Mouse (Mus musculus) T-cell, adult 66 days (primary cell): ENCODE data around the gene Sympk. TPM values are rescaled to one million over a fixed set of nuclear protein-coding genes. Genes with fewer than 3 reads are reported as not detected.

ENCODE experiments used
- total RNA-seq, 2 experiments: library from RNA; stranded (reverse); gene quantifications; 3 replicates in 1 of 2; 4 replicates in 1 of 2; pipeline ENCODE4 v1.2.4; 2023

Sympk gene
- total RNA-seq = 100 to 1,000 TPM; 112 to 115 TPM

DNA sequence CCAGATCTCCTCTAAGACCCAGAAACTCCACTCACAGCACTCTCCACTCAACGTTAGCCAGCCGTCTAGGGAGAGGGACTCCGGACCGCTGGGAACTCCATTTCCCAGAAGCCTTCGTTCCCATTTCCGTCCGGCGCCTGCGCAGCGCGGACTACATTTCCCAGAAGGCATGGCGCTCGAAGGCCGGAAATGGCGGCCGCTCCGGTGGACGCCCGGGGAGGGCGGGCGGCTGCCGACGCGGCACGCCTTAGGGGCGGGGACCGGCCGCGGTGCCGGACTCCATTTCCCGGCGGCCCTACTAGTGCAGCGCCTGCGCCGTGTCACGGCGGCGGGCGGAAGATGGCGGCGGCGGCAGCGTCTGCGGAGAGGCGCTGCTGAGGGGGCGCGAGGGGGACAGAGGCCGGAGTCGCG is at the start of gene Sympk:
TSS of gene Sympk (plus strand) at position 282 of the 411 bp plus-strand sequence.

DNA sequence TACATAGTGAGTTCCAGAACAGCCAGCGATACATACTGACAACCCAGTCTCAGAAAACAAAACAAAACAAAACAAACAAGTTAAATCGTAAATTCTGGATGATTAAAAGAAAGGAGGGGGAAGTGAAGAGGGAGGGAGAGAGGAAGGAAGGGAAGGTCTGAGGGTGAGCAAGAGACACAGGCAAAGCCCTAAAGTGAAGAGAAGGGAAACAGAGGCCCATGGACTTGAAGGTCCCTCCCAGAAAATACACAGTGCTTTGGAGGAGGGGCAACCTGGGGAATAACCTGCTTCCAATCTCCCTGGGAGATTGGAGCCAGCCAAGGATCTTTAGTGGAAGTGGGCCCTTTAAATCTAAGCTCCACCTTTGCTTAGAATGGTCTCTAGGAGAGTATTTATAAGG is 37.1 kb upstream of the Sympk start, which contains the start of gene Nanos2:
TSS of gene Nanos2 (plus strand) at position 301 of the 400 bp plus-strand sequence.

GRCm38 (mm10) chr7:18990601-18991295 is 33.4 kb upstream of the Sympk start, which contains the start of gene Mypop:
Gene Mypop, plus strand, starts transcription at chr7:18991245.

GRCm38 (mm10) chr7:19003902-19004630 is 20.1 kb upstream of the Sympk start, which contains the start of gene Irf2bp1:
Gene Irf2bp1, plus strand, starts transcription at chr7:19004044.

DNA sequence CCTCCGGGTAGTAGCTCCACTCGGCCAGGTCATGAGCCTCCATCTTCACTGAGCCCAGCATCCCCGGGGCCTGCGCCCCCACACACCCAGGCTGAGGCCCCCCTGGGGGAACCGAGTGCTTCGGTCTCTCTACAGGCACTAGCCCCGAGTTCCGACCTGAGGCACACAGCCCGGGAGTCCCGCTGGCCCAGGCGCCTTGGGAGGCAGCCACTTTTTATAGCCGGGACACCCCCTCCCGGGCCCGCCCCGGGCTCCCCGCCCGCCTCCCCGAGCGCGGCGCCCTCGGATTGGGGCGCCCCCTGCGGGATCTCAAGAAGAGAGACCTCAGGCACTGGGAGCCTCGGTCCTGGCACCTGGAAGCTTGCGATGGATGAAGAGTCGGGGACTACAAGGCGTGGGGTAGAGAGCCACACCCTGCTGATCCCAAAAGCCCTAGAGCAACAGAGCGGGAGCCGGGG is 791 bp upstream of the Sympk start, which contains the start of gene Foxa3:
TSS of gene Foxa3 (minus strand) at position 182 of the 458 bp plus-strand sequence.

GRCm38 (mm10) chr7:19054047-19054776 is 30.0 kb downstream of the Sympk start, which contains the start of gene Rsph6a:
Gene Rsph6a, plus strand, starts transcription at chr7:19054690.

GRCm38 (mm10) chr7:19075723-19076585 is 51.8 kb downstream of the Sympk start, which contains the start of gene Dmwd:
Gene Dmwd, plus strand, starts transcription at chr7:19076227.

DNA sequence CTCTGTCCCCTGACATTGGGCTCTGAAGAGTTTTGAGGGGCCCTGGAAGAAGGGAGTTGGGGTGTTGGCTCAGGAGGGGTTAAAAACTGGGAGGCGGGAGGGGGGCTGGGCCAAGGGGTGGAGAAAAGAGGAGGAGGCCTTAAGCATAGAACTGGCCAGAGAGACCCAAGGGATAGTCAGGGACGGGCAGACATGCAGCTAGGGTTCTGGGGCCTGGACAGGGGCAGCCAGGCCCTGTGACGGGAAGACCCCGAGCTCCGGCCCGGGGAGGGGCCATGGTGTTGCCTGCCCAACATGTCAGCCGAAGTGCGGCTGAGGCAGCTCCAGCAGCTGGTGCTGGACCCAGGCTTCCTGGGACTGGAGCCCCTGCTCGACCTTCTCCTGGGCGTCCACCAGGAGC is 59.5 kb downstream of the Sympk start, which contains the start of gene Dmpk:
TSS of gene Dmpk (plus strand) at position 149 of the 400 bp plus-strand sequence.

DNA sequence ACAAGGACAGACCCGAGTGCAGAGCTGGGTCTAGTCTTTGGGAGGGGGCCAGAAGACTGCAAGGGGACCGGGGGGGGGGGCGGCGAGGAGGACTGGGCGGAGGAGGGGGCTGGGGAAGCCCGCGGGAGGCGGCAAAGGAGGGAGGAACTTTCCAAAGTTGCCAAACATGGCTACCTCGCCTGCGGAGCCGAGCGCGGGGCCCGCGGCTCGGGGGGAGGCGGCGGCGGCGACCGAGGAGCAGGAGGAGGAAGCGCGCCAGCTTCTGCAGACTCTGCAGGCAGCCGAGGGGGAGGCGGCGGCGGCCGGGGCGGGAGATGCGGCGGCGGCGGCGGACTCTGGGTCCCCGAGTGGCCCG is 70.3 kb downstream of the Sympk start, which contains the start of gene Six5:
TSS of gene Six5 (plus strand) at position 124 of the 355 bp plus-strand sequence.

Other genes with a start within 250 kb of the Sympk start
- gene Psg19, start 225.9 kb upstream of the Sympk start, total RNA-seq = not detected
- not detected for gene Psg17, start 202.8 kb upstream of the Sympk start, total RNA-seq
- gene Mill2, start 184.4 kb upstream of the Sympk start, total RNA-seq = under 1 TPM in 1 of 2 experiments, not detected in 1; 0.17 TPM
- gene Pglyrp1, start 153.0 kb upstream of the Sympk start, total RNA-seq = 10 to 100 TPM in 1 of 2 experiments, 1 to 10 TPM in 1; 6.0 to 11.4 TPM
- gene Ccdc61, start 114.0 kb upstream of the Sympk start, total RNA-seq = 10 to 100 TPM; 19.0 to 30.0 TPM
- not detected for gene Nova2, start 98.5 kb upstream of the Sympk start, total RNA-seq
- not detected for gene Nanos2, start 37.0 kb upstream of the Sympk start, total RNA-seq
- gene Mypop, start 33.1 kb upstream of the Sympk start, total RNA-seq = 1 to 10 TPM; 1.0 to 1.6 TPM
- 10 to 100 TPM; 33.2 to 36.6 TPM for gene Irf2bp1, start 20.3 kb upstream of the Sympk start, total RNA-seq
- gene Foxa3, start 839 bp upstream of the Sympk start, total RNA-seq = not detected
- gene Rsph6a, start 30.3 kb downstream of the Sympk start, total RNA-seq = under 1 TPM; 0.47 to 0.70 TPM
- 1 to 10 TPM; 1.2 TPM for gene Dmwd, start 51.9 kb downstream of the Sympk start, total RNA-seq
- 1 to 10 TPM in 1 of 2 experiments, under 1 TPM in 1; 0.83 to 2.7 TPM for gene Dmpk, start 59.5 kb downstream of the Sympk start, total RNA-seq
- under 1 TPM; 0.58 to 0.74 TPM for gene Six5, start 70.2 kb downstream of the Sympk start, total RNA-seq
- gene Gm4969, start 94.0 kb downstream of the Sympk start, total RNA-seq = not detected
- gene Fbxo46, start 95.5 kb downstream of the Sympk start, total RNA-seq = 10 to 100 TPM; 25.7 to 28.5 TPM
- 10 to 100 TPM; 11.9 to 14.8 TPM for gene Qpctl, start 124.9 kb downstream of the Sympk start, total RNA-seq
- gene Snrpd2, start 125.3 kb downstream of the Sympk start, total RNA-seq = 10 to 100 TPM; 91.4 to 93.7 TPM
- not detected for gene Gipr, start 141.8 kb downstream of the Sympk start, total RNA-seq
- gene Eml2, start 152.0 kb downstream of the Sympk start, total RNA-seq = 10 to 100 TPM; 15.3 to 17.8 TPM
- not detected for gene Gpr4, start 188.2 kb downstream of the Sympk start, total RNA-seq
- gene Opa3, start 204.0 kb downstream of the Sympk start, total RNA-seq = 10 to 100 TPM; 45.0 to 46.4 TPM
- 100 to 1,000 TPM; 335 to 340 TPM for gene Vasp, start 247.4 kb downstream of the Sympk start, total RNA-seq